Mouse (Mus musculus) limb, embryonic 12.5 days (tissue): Measurements from ENCODE around the gene Gm7347. TPM values are rescaled to one million over a fixed set of nuclear protein-coding genes. Genes with fewer than 3 reads are reported as not detected.

ENCODE experiments used
- polyA plus RNA-seq: library from polyadenylated mRNA; unstranded; fragments of >200 nt; fragmentation: Nextera tagmentation; extraction: Ambion mirVana; gene quantifications from 2 replicates; pipeline ENCODE4 v1.2.1, GENCODE M21; 2016

The Gm7347 gene
- polyA plus RNA-seq, 1 experiment from 2014 or later: not detected

Other genes with a start within 250 kb of the Gm7347 start
- gene Gm21663, start 116.2 kb downstream of the Gm7347 start, polyA plus RNA-seq: 0.08 TPM in 1 of 2 replicates, not detected in the other
- gene Gm21671, start 104.2 kb downstream of the Gm7347 start, polyA plus RNA-seq: not detected in 2 replicates
- gene Gm21680, start 85.9 kb downstream of the Gm7347 start, polyA plus RNA-seq: 0.13 TPM in 1 of 2 replicates, not detected in the other
- gene Gm21698, start 69.9 kb downstream of the Gm7347 start, polyA plus RNA-seq: 0.10 TPM in 1 of 2 replicates, not detected in the other
- gene Gm1979, start 53.8 kb downstream of the Gm7347 start, polyA plus RNA-seq: not detected in 2 replicates
- gene Gm5862, start 35.7 kb downstream of the Gm7347 start, polyA plus RNA-seq: not detected in 2 replicates
- not detected in 2 replicates for gene Speer4a, start 19.0 kb downstream of the Gm7347 start, polyA plus RNA-seq
- gene Gm10471, start 30.7 kb upstream of the Gm7347 start, polyA plus RNA-seq: not detected in 2 replicates
- 0.10 TPM in 1 of 2 replicates, not detected in the other for gene 5031410I06Rik, start 46.8 kb upstream of the Gm7347 start, polyA plus RNA-seq
- 0.14 TPM in 1 of 2 replicates, not detected in the other for gene Gm10220, start 62.8 kb upstream of the Gm7347 start, polyA plus RNA-seq
- not detected in 2 replicates for gene Gm7361, start 199.1 kb upstream of the Gm7347 start, polyA plus RNA-seq